Mouse (Mus musculus): ENCODE measurements around the gene Armc5.

DNA sequence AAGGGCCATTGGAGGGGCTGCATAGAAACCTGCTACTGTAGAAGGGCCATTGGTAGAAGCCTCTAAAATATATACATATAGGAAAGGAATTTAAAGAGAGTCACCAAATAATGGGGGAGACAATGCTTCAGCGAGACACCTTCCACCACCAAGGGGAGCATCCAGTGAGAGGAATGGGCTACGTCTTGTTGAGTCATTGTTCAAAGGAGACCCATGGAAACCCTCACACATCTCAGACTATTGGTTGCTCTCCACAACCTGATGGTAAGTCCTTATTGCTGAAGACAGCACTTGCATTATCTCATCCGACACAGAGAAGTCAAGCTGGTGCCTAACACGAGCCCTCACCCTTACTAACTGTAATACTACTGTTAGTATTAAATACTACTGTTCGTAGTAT, 18.6 kb downstream of the Armc5 start:
- no peak for TF ChIP-seq CTCF (conservative IDR thresholded peaks at IDR 0.05; ENCODE audit: low read length)
- TF ChIP-seq NANOG (IDR thresholded peaks at IDR 0.05; ENCODE audit: borderline replicate concordance, low read length), result no peak
